Mouse (Mus musculus) heart, embryonic 13.5 days (tissue): ENCODE measurements at regions not wholly inside any gene's neighbourhood (a gene's known extent, or its start where the extent isn't known, plus 50 kb on each side); places are given as distances from the start of the nearest gene placed in this dataset.

Experiments used
- ATAC-seq: fragments of 200-750 bp; cut with Nextera tagmentation; 2 replicates; pipeline ENCODE4 v1.8.0; 2017; ENCODE audit warnings: moderate TSS enrichment; ENCODE audit not compliant: insufficient number of reproducible peaks, low FRiP score, low TSS enrichment; ENCODE audit errors: extremely low read depth
- H3K27ac ChIP-seq: fragments of 300-500 bp; sonication (generic); replicated peaks from 2 replicates; pipeline ENCODE4 v1.5.1; 2015; ENCODE audit warnings: moderate library complexity, mild to moderate bottlenecking, inconsistent platforms
- H3K27me3 ChIP-seq: fragments of 300-500 bp; sonication (generic); replicated peaks from 2 replicates; pipeline ENCODE4 v1.6.1; 2015; ENCODE audit warnings: mild to moderate bottlenecking, inconsistent platforms
- H3K36me3 ChIP-seq: fragments of 300-500 bp; sonication (generic); 2 replicates; pipeline ENCODE4 v1.6.1; 2015; ENCODE audit warnings: mild to moderate bottlenecking, inconsistent platforms
- H3K4me1 ChIP-seq: fragments of 300-500 bp; sonication (generic); 2 replicates; pipeline ENCODE4 v1.6.1; 2015; ENCODE audit warnings: inconsistent platforms
- H3K4me2 ChIP-seq: fragments of 300-500 bp; sonication (generic); 2 replicates; pipeline ENCODE4 v1.6.1; 2015; ENCODE audit warnings: inconsistent platforms, mild to moderate bottlenecking, moderate library complexity
- H3K4me3 ChIP-seq: fragments of 300-500 bp; sonication (generic); 2 replicates; pipeline ENCODE4 v1.5.1; 2015; ENCODE audit warnings: moderate library complexity, mild to moderate bottlenecking, inconsistent platforms
- H3K9ac ChIP-seq: fragments of 300-500 bp; sonication (generic); 2 replicates; pipeline ENCODE4 v1.6.1; 2015; ENCODE audit warnings: inconsistent platforms, mild to moderate bottlenecking, moderate library complexity
- H3K9me3 ChIP-seq: fragments of 300-500 bp; sonication (generic); 2 replicates; pipeline ENCODE4 v1.6.1; 2016; ENCODE audit warnings: inconsistent platforms
- WGBS: fragments of 180-500 bp; shearing (Covaris S2); methylation state at CpG from one replicate; pipeline ENCODE4 v1.1.7; 2015; ENCODE audit warnings: mixed read lengths; 5-methylcytosine and 5-hydroxymethylcytosine counted together

- Histone ChIP-seq H3K9ac (no peak overlapping the region), H3K27ac (no peak overlapping the region), H3K36me3 (no peaks in the 10 kb centered on the region), H3K4me3 (no peak overlapping the region), H3K4me2 (no peak overlapping the region), H3K4me1 (no peaks in the 10 kb centered on the region), H3K9me3 (no peaks in the 10 kb centered on the region), H3K27me3 (no peaks in the 10 kb centered on the region)
- 20% methylated on average over 3 of the region's 3 CpGs for WGBS
- ATAC-seq = no peak
Measured at GRCm38 (mm10) chr10:24357636-24358035, 134.3 kb downstream of the Moxd1 start.

GRCm38 (mm10) chr10:24361424-24361823, 138.1 kb downstream of the Moxd1 start:
- no peak overlapping the region for H3K27ac ChIP-seq

DNA sequence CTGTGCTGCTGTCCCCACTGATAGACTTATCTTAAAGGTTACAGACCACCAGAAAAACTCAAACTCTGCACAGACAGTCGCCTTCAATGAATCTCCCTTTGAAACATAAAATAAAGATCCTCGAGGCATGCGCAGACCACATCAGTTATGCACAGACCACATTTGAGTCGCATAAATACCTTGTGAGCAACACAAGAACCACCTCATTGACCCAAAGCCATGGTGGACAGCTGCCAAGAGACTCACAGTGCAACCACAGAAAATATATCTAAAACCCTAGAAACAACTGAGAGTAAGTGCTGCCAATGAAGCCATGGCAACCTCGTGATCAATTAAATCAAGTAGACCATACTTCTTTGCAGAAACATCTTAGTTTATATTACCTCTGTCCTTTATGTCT, 142.1 kb downstream of the Moxd1 start:
- Histone ChIP-seq H3K4me1 (0 out of 2 replicates have a peak, but pooled peaks cover 6% of the 10 kb centered on the region), H3K4me2 (no peak overlapping the region), H3K27ac (no peak overlapping the region), H3K9me3 (no peaks in the 10 kb centered on the region), H3K9ac (no peak overlapping the region), H3K4me3 (no peak overlapping the region), H3K27me3 (no peaks in the 10 kb centered on the region), H3K36me3 (no peaks in the 10 kb centered on the region)
- 70% methylated on average over 5 of the region's 5 CpGs for WGBS
- no peak for ATAC-seq

More at GRCm38 (mm10) chr10:24361424-24361823, 138.1 kb downstream of the Moxd1 start:
- Histone ChIP-seq H3K27me3 (no peaks in the 10 kb centered on the region), H3K4me1 (0 out of 2 replicates have a peak, but pooled peaks cover 6% of the 10 kb centered on the region), H3K36me3 (no peaks in the 10 kb centered on the region), H3K9ac (no peak overlapping the region), H3K4me2 (no peak overlapping the region), H3K4me3 (no peak overlapping the region), H3K9me3 (no peaks in the 10 kb centered on the region)
- no peak for ATAC-seq
- WGBS = 77% methylated on average over 3 of the region's 3 CpGs

- Histone ChIP-seq H3K9me3 (no peaks in the 10 kb centered on the region), H3K4me1 (0 out of 2 replicates have a peak, but pooled peaks cover 6% of the 10 kb centered on the region), H3K4me2 (no peak overlapping the region), H3K36me3 (no peaks in the 10 kb centered on the region), H3K9ac (no peak overlapping the region), H3K4me3 (no peak overlapping the region), H3K27ac (no peak overlapping the region), H3K27me3 (no peaks in the 10 kb centered on the region)
- ATAC-seq = no peak
- 79% methylated on average over 5 of the region's 5 CpGs for WGBS
Measured at GRCm38 (mm10) chr10:24367010-24367409, 143.7 kb downstream of the Moxd1 start.

DNA sequence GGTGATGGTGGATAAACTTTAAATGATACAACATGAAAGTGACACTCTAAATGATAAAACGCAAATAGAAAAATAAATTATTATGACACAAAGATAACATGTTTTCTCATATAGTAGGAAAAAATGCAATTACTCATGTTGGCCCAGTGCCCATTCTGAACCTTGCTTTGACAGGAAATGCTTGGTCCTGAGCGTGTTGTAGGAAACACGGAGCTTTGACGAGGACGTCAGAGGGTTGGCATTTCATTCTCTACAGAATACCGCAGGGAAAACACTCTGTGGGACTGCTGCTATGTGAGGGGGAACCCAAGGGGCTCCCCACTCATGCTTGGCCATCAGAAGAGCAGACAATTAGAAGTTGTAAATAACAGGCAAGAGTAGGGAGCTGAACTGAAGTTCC, 150.6 kb downstream of the Moxd1 start:
- H3K9me3 ChIP-seq = no peaks in the 10 kb centered on the region
- no peak overlapping the region for H3K4me3 ChIP-seq
- no peak overlapping the region for H3K9ac ChIP-seq
- H3K4me2 ChIP-seq = no peak overlapping the region
- H3K4me1 ChIP-seq = peaks cover 6% of the 10 kb centered on the region
- 33% methylated on average over 6 of the region's 6 CpGs for WGBS
- peak overlapping the region; percentile 50; the same call in 1 of the 2 replicates for H3K27ac ChIP-seq
- no peaks in the 10 kb centered on the region for H3K36me3 ChIP-seq
- H3K27me3 ChIP-seq = no peaks in the 10 kb centered on the region
- ATAC-seq = no peak

DNA sequence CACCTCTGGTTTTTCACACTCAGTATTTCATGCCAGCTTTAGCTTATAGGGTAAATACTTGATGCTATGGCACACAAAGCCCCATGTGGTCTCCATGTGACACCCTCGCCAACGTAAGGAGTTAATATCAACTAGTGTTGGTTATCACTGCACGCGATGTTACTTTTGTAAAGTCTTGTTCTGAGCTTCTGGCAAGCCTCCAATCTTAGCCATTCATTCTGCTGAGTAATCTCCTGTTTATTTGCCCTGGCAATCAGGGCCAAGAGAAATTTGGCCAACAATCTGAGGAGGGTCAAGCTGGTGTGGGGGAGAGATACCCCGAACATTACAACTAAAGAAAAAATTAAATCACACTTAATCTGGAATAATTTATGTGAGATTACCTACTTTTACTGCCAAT, 156.0 kb downstream of the Moxd1 start:
- Histone ChIP-seq H3K4me2 (no peak overlapping the region), H3K27me3 (no peaks in the 10 kb centered on the region), H3K4me3 (no peak overlapping the region), H3K9me3 (no peaks in the 10 kb centered on the region), H3K27ac (no peak overlapping the region), H3K9ac (no peak overlapping the region), H3K36me3 (no peaks in the 10 kb centered on the region), H3K4me1 (peaks cover 9% of the 10 kb centered on the region)
- 50% methylated on average over 5 of the region's 5 CpGs for whole genome bisulfite sequencing
- ATAC-seq = no peak

DNA sequence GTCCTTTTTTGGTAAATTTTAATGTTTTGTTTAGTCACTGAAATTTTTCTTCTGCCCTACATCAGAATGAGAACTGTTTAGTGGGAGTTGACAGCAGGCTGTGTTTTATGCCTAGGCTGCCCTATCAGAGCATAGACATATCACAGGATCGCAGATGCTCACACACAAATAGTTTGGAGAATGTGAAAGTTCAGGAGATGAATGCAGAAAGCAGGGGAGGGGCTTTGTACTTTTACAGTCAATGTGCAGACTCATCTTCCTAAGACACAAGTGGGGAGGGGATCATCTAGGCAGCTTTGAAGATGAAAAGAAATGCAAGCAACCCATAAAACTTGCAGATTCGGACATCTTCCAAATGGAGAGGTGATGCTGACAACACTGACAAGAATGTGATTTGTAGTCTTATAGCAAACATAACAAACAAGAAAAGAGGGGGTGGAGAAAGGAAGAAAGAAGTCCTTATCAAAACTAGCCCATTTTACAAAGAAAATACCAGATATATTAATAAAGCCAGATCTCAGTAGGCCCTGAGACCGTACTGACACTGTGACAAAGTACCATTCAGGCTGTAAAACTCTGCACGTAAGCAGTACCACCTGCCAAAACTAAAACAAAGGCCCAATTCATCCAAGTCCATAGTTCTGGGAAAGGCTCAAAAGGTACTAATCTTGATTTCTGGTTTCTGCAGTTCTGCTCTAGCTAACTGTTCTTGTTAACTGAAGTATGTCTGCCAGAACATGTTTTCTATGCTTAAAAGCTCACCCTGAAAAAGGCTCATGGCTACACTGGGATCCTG, 157.4 kb downstream of the Moxd1 start:
- Histone ChIP-seq H3K4me3 (no peak overlapping the region), H3K27me3 (no peaks in the 10 kb centered on the region), H3K27ac (no peak overlapping the region; the same call in 1 of the 2 replicates), H3K9me3 (no peaks in the 10 kb centered on the region), H3K4me2 (no peak overlapping the region), H3K36me3 (no peaks in the 10 kb centered on the region), H3K4me1 (peaks cover 8% of the 10 kb centered on the region; the same call in 1 of the 2 replicates), H3K9ac (no peak overlapping the region)
- no peak for ATAC-seq
- 72% methylated on average over 4 of the region's 4 CpGs for WGBS

GRCm38 (mm10) chr10:24381917-24382316, 158.6 kb downstream of the Moxd1 start:
- H3K9me3 ChIP-seq = no peaks in the 10 kb centered on the region
- no peak for ATAC-seq
- H3K9ac ChIP-seq = no peak overlapping the region
- H3K4me1 ChIP-seq = peaks cover 8% of the 10 kb centered on the region; the same call in 1 of the 2 replicates
- H3K27me3 ChIP-seq = no peaks in the 10 kb centered on the region
- H3K4me3 ChIP-seq = no peak overlapping the region
- H3K36me3 ChIP-seq = no peaks in the 10 kb centered on the region
- no peak overlapping the region for H3K27ac ChIP-seq
- 31% methylated on average over 4 of the region's 4 CpGs for whole genome bisulfite sequencing
- H3K4me2 ChIP-seq = no peak overlapping the region

DNA sequence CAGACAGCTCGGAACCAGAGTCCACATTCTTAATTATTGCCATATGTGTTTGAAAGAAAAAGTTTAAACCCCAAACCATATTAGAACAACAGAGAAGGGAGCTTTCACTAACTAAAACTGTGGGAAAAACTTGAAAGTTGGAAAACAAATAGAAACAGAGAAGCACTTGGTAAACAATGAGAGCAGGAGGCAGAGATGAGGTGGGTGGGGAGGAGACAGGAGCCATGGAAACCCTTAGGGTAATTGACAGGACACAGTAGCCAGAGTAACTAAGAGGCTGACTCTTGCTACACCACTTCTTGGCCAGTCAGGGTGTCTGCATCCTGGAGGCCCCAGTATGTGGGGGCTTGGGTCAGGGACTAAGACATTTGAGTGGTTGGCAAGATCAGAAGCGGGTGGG, 160.7 kb downstream of the Moxd1 start:
- no peaks in the 10 kb centered on the region for H3K9me3 ChIP-seq
- H3K4me2 ChIP-seq = no peak overlapping the region
- no peak overlapping the region for H3K9ac ChIP-seq
- ATAC-seq = no peak
- no peak overlapping the region for H3K27ac ChIP-seq
- no peak overlapping the region for H3K4me3 ChIP-seq
- no peaks in the 10 kb centered on the region for H3K27me3 ChIP-seq
- no peaks in the 10 kb centered on the region for H3K36me3 ChIP-seq
- H3K4me1 ChIP-seq = peaks cover 6% of the 10 kb centered on the region; the same call in 1 of the 2 replicates
- 79% methylated on average over 2 of the region's 2 CpGs for WGBS

DNA sequence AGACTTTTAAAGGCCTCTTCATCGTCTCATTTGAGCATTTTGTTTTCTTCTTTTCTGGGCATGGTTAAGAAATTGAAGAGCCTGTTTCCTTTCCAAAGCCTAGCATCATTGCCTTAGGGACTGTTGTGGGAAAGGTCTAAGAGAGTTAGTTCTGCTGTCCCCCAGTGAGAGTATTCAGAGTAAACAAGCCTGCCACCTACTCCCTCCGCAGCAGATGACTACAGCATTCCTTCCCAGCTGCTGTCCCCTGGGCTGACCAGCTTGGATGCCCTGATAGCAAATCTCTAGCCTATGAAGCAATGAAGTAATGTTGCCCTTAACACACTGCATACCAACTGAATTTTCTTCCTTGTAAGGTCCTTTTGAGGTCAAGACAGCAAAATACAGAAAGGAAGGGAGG, 164.9 kb downstream of the Moxd1 start:
- Histone ChIP-seq H3K27me3 (no peaks in the 10 kb centered on the region), H3K9ac (no peak overlapping the region), H3K4me3 (no peak overlapping the region), H3K9me3 (no peaks in the 10 kb centered on the region), H3K27ac (no peak overlapping the region), H3K36me3 (no peaks in the 10 kb centered on the region), H3K4me2 (no peak overlapping the region), H3K4me1 (no peaks in the 10 kb centered on the region)
- no peak for ATAC-seq
- 43% methylated on average over 2 of the region's 2 CpGs for WGBS

- WGBS = 68% methylated on average over 6 of the region's 6 CpGs
- Histone ChIP-seq H3K36me3 (no peaks in the 10 kb centered on the region), H3K4me1 (no peaks in the 10 kb centered on the region), H3K27me3 (no peaks in the 10 kb centered on the region), H3K9ac (no peak overlapping the region), H3K27ac (no peak overlapping the region), H3K4me3 (no peak overlapping the region), H3K9me3 (no peaks in the 10 kb centered on the region), H3K4me2 (no peak overlapping the region)
- no peak for ATAC-seq
Measured at GRCm38 (mm10) chr10:24391039-24391438, 167.7 kb downstream of the Moxd1 start.

DNA sequence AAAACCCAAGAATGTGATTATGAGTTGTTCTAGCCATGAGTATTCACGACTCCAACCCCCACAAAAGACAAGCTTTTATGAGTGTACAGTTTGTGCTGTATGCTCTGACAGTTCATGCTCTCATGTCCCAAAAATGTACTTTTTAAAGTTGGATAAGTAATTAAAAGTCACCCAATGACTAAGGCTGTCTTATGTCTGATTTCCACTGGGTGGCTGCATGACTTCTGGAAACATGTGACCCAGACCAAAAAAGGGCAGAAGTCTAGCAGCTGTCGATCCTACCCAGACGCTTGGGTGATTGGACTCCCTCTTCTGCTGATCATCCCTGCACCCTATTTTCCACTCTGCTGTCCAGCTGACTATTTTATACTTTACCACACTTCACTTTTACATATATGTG, 168.7 kb downstream of the Moxd1 start:
- no peaks in the 10 kb centered on the region for H3K9me3 ChIP-seq
- no peaks in the 10 kb centered on the region for H3K4me1 ChIP-seq
- H3K4me3 ChIP-seq = no peak overlapping the region
- no peak overlapping the region for H3K9ac ChIP-seq
- no peak overlapping the region for H3K27ac ChIP-seq
- no peak overlapping the region for H3K4me2 ChIP-seq
- no peaks in the 10 kb centered on the region for H3K27me3 ChIP-seq
- ATAC-seq = no peak
- no peaks in the 10 kb centered on the region for H3K36me3 ChIP-seq
- WGBS = 49% methylated on average over 3 of the region's 3 CpGs
